Mouse (Mus musculus): ENCODE results near the gene Gm29049. TPM values are rescaled to one million over a fixed set of nuclear protein-coding genes. Genes with fewer than 3 reads are reported as not detected.
"Not testable (repeated sequence)": the region's sequence is repeated elsewhere in the genome, so short reads cannot be mapped to it uniquely, and the experiment has no call there.

Gm29049 gene
- total RNA-seq (2021): not detected

DNA sequence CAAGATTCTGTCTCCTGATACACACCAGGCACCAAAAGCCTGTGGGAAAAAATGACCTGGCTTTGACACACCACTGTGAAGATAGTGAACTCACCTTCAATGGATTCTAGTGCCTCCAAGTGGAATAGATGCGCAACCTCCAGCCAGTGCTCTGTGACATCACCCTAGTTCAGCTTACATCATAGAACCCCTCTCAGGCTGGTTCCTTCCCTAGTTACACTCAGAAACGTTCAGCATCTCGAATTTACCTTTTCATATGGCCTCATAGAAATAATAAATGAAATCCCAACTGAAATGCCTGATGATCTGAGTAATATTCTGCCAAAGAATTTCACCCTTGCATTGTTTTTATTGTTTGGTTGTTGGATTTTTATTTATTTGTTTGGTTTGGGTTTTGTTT is at the start of gene Gm29049:
Gene Gm29049 (minus strand): TSS at position 101 of the 400 bp plus-strand sequence.
- intact Hi-C loops (cut with DNase I): not testable (repeated sequence)

More for the DNA sequence above, at the start of gene Gm29049:
- DNase-seq (ENCODE audit: extremely low spot score in 1 of 2, low spot score in 2 of 2): not testable (repeated sequence)

Other genes starting within 250 kb of the Gm29049 start
- gene Gm20825, start 74.3 kb upstream of the Gm29049 start, total RNA-seq (2021): not detected